ENCODE assay signal across 17 mouse cellular contexts in genomic region chr4:56649731-56650130, GRCm38 (mm10).
"Had no signal": no experiment of that assay in that cellular context is flagged by ENCODE, and none has a peak within 500 bp of the region (broad histone marks: within the 10 kb centered on the region; RNA-seq: fewer than 3 reads in every experiment).

No protein-coding gene starts in this region.

- H3K27me3 ChIP-seq: limb, embryonic 12.5 days; limb, embryonic 15.5 days had no signal

- DNase-seq: kidney, adult 8-10 months; kidney, postnatal 25 days; layer of hippocampus, postnatal 36 days; left cerebral cortex, postnatal 4 days; liver, postnatal 0 days; lung, embryonic 14.5 days; lung, postnatal 14 days; lung, postnatal 4 days; midbrain, embryonic 14.5 days; thymus, adult 18-20 months; thymus, postnatal 36 days had no signal

- H3K36me3 ChIP-seq: limb, embryonic 12.5 days; limb, embryonic 15.5 days had no signal

- H3K27ac ChIP-seq: left cerebral cortex, adult 2 months; limb, embryonic 12.5 days; limb, embryonic 15.5 days; liver, embryonic 14.5 days had no signal

- H3K9me3 ChIP-seq: limb, embryonic 12.5 days; limb, embryonic 15.5 days had no signal

- ATAC-seq: liver, postnatal 0 days had no signal

- H3K9ac ChIP-seq: limb, embryonic 12.5 days; limb, embryonic 15.5 days; liver, embryonic 14.5 days; liver, postnatal 0 days; lung, embryonic 14.5 days had no signal

- H3K4me3 ChIP-seq: left cerebral cortex, adult 2 months; limb, embryonic 12.5 days; limb, embryonic 15.5 days had no signal

- H3K4me2 ChIP-seq: limb, embryonic 12.5 days; limb, embryonic 15.5 days; liver, embryonic 11.5 days; lung, embryonic 14.5 days; midbrain, embryonic 11.5 days had no signal
